Mouse (Mus musculus): ENCODE results near the gene Samd5.

The Samd5 gene

DNA sequence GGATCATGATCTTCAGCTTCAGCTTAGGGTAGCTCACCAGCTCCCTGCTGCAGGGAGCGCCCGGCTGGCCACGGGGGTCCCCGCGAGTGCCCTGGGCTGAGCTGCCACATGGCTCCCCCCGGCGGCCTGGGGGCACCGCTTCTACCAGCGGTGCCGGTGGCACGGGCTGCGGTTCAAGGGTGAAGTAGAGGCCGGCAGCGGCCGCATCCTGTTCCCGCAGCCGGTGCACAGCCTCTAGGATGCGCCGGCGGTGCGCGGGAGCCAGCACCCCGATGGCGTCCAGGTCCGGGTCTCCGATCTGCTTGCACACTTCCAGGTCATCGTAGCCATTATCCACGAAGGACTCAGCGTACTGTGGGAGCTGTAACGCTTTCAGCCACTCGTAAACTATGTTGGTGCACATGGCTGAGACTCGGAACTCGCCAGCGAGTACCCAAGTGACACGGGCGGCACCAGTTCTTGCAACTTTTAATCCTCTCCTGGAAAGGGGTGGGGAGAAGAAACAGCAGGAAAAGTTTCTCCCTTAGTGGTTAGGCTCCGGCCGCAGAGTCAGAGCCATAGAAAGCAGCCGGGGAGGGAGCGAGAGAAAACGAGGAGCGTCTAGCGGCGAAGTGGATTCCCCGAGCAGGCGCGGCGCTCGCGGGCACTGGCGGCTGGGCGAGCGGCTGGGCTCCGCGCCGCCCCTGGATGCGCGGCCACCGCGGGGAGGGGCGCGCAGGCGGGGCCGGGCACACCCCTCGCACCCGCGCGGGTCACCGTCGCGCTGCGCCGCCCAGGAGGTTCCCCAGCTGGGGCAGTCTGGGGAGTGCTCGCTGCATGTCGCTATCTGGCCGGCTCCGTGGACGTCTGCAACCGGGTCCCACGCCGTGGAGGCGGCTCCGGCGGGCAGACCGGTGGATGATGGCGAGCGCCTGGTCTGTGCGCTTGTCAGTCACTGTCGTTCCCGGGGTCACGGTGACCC lies at the start of gene Samd5:
Samd5 (minus strand) TSS at position 648 of the 961 bp plus-strand sequence.
- DNase-seq = peak; percentile 6

DNA sequence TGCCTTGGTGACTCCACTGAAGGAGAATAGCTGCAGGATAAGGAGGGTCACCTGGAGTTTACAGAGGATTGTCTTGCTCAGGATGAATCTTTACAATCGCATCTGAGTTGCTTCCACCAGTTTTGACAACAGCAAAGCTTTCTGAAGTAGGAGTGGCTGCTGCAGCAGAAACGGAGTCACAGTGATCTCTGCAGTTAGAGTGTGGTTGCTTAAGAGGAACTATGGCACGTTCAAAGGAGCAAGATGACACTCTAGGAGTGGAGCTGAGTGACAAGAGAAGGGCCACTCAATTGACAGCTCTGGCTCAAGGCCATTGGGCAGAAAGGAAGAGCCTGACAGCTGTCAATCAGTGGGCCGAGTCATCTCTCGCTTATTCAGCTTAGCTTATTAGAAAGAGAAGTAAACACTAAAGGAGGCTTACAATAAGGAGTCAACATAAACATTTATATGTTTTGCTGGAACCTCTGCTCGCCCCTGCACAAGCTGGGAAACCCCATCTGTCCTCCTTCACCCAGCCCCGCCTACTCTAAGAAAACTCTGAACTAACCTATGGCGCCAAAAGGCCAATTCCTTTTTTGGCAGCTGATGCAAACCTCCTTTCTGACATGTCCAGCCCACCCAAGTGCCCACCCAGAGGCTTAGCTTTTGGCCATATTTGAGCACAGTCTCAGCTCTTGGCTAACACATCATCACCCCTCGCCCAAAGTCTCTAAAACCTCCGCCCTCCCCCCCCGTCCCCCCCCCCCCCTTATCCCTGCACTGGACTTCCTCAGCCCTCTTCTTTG lies 47.7 kb upstream of the Samd5 start:
- DNase-seq = no peak

DNA sequence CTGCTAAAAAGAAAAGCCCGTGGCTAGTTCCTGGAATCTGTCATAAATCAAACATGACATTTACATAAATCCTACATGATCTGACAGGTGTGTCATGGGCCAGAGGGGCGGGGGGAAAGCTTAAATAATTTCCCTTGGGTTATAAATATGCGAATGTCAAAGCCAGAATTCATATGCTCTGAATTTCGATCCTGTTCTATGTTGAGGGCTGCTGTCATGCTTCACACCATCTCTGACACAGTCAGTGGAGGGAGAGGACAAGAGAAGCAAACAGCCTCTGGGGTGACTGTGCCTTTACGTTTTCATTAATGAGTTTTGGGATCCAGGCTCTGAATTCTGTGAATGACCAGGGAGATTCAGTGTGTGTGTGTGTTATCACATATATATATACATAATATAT lies 45.0 kb upstream of the Samd5 start:
- DNase-seq = no peak

DNA sequence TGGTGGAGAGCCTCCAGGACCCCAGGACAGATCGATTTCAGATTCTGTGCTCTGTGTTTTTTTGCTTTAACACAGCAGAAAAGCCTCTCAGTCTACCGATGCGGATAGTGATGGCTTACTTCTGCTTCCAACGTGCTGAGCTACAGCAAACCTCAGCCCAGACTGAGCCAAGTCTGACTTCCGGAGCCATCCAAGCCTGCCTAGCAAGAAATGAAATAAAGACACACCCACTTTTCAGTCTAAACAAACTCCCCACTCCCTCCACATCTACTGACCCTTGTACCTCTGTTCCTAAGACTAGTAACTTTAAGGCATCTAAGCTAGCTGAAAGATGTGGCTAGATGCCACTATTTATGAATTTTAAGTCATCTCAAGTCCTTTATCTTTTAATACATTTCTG lies 43.1 kb upstream of the Samd5 start:
- no peak for DNase-seq

DNA sequence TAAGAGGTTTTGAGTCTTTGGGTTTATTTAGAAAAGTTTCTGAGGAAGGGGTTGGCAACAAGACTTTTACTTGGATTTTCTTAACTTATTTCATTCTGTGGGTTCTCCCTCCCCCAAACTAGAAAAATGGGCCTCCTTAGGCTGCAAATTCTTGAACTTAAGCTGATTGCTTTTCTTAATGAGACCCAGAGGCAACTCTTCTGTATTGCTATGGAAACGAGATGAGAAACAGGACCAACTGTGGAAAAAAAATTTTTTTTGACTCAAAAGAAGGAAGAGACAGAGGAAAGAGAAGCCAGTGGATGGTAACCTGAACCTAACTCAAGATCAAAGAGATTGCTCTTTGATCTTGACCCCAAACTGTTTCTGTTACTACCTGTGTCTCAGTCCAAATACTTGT lies 29.9 kb upstream of the Samd5 start:
- DNase-seq = no peak

DNA sequence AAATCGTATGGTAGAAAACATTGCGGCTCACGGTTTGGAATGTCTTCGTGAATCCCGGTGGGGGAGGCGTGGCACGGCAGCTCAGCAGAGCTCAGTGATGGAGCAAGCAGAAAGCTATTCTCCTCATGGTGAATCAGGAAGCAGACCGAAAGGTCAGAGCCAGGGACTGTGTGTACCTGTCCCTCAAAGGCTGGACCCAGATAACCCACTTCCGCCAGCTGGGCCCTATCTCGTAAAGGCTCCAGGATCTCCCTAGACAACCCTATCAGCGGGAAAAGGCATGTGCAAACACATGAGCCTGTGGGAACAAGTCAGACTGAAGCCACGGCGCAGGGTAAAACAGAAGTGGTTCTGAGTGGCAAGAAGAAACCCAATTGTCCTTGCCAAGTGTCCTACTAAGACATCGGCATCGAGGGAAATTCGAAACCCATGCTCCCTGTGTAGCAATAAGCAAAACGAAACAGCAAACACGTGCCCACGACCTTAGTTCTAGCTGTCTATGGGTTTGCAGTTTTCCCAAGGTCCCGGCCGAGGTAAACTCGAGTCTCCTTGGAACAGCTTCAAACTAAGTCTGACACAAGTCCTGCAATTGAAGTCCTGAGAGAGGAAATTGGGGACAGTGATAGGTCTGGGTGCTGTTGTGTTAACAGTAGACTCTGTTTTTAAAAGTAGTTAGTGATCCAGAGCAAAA lies 24.2 kb upstream of the Samd5 start:
- DNase-seq = no peak

DNA sequence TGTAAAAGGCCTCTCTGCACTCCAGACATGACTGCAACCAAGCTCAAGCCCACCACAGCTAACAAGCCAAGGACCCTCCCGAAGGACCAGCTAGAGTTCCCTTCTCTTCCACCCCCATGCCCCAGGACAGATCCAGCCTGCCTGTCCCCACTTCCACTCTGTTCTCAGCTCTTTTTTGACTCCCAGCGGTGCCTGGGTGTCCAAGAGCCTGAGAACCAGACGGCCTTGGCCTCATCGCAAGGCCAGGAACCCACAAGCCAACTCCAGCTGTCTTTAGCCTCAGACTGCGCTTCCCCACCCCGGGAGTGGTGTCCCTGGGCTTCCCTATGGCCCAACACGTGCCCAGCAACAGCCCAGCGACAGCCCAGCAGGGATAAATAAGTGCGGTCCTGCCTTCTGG lies 23.1 kb upstream of the Samd5 start:
- DNase-seq = no peak

DNA sequence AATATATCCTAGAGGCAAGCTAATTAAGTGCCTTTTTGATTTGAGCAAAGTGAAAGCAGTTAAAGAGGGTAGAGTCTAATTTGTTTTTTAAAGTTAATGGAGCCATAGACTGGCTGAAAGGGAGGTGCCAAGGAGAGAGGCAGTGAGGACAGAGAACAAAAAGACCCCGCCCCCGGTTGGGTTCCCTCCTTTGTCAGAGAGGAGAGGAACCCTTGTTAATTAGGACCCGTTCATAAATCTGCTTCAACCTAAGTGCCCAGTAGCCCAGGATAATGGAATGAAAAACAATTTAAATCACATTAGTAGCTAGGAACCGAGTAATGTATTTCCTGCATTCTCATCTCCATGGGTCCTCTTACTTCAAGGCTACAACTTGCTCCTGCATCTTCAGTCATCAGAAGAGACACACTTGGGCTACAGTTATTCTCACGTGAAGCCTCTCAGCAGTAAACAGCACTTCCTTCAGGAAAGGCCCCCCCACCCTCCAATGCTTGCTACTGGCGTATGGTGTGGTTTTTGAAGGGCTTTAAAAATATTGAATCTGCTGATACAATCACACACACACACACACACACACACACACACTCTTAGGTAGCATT lies 21.6 kb upstream of the Samd5 start:
- DNase-seq = no peak

DNA sequence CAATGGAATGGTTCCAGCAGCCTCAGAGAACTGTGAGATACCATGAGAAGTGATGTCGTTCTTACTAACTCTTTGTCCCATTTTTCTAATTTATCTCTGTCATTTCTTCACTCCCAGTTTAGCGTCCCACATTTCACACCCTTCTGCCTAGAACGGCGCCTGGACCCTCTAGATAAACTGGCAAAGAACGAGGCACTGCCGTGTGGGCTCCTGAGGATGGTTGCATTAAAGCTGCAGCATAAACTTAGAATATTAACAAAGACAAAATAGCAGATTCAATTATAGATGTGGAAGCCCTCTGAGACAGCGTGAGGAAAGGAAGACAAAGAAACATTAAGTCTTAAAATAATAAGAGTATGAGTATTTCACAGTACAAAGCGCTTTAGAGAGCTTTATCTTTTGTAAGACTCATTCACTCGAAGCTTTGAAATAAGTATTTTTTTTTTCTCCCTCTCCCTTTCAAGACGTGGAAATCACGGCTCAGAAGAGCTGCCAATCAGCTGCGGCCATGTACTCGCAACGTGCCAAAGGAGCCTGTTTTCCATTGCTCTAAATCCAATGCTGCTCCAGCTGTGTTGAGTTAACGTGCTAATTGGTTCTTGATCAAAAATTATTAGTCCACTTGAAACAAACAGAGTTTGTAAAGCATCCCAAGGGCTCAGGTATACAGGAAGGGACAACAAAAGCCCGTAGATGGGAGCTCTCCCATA lies 19.1 kb upstream of the Samd5 start:
- DNase-seq = no peak

DNA sequence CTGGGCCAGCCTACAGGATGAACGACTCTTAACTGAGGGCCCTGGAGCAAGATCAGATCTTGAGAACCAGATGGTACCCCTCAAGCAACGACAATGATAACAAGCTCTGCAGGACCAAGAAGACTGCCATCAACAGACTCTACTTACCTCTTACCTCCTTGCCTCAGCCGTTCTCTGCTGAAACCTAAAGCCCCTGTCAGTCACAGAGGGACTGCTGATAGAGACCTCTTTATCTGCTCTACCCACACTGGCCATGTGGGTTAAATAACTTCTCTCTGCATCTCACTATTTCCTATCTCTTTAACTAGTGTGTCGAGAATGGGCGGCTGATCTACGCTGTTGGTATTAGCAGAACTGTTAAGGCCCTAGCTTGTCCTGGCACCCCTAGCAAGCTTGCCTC lies 5.9 kb upstream of the Samd5 start:
- DNase-seq = no peak

DNA sequence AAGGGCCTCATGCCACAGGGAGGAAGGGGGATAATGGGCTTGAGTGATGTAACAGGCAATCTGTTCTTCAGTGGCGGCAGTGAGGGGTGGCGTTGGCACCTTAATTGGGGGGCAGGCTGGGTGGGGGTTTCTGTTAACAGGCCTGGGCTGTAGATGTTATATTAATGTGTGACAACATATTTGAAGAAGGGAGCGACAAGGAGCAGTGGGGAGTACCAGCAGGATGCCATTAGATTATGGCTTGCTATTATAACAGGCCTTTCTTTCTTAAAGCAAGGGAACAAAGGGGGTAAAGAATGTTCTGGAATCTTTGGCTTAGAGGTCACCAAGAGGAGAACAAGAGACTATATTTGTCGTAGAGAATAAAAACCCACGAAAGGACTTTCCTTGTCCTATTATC lies 4.9 kb upstream of the Samd5 start:
- no peak for DNase-seq

DNA sequence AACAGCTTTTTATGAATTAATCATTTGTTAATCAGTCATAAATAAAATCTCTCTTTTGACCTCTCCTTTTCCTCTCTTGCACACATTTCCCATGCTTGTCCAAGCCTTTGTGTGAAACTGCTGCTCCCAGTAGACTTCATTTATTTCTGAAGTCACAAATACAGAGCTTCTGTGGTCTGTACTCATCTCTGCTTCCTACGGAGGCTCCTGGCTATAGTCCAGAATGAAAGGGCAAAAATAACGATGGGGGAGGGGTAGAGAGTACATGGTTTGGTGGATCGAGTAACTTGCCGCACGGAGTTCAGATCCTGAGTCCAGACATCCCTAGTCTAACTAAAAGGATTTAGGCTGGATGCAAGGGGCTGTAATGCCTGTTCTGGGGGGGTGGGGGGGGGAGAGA lies 3.1 kb upstream of the Samd5 start:
- no peak for DNase-seq

DNA sequence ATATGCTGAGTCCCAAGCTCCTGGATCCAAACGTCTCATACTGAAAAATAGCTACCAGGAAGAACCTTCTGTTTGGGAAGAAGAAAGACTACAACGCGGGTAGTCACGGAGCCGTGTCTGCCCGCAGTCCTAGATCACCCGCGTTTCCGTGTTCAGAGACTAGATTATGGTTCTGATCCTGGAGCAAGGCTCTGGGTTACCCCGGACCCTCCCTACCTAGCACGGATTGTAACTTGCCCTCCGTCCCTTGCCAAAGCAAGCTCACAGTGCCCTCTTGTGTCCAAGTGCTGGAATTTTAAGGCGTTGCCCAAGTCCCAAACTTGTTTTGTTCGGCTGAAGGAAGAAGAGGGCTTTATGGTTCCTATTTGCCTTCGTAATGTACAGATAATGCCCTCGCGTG lies 1.9 kb upstream of the Samd5 start:
- peak; percentile 42 for DNase-seq

DNA sequence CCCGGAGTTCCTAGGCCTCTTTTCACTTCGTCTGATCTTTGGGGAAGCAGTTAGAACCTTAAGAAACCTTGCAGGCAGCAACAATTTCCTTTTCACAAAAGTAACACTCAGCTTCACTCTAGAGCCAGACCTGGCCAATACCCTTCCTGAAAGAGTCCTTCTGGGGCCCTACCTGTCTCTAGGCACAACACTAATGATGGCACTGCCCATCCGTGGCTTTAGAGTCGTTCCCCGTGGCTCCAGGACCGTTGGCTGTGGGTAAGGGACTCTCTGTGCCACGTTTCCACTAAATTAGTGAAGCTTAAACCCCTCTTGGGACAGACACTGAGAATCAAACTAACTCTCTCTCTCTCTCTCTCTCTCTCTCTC lies 1.4 kb upstream of the Samd5 start:
- DNase-seq = no peak

DNA sequence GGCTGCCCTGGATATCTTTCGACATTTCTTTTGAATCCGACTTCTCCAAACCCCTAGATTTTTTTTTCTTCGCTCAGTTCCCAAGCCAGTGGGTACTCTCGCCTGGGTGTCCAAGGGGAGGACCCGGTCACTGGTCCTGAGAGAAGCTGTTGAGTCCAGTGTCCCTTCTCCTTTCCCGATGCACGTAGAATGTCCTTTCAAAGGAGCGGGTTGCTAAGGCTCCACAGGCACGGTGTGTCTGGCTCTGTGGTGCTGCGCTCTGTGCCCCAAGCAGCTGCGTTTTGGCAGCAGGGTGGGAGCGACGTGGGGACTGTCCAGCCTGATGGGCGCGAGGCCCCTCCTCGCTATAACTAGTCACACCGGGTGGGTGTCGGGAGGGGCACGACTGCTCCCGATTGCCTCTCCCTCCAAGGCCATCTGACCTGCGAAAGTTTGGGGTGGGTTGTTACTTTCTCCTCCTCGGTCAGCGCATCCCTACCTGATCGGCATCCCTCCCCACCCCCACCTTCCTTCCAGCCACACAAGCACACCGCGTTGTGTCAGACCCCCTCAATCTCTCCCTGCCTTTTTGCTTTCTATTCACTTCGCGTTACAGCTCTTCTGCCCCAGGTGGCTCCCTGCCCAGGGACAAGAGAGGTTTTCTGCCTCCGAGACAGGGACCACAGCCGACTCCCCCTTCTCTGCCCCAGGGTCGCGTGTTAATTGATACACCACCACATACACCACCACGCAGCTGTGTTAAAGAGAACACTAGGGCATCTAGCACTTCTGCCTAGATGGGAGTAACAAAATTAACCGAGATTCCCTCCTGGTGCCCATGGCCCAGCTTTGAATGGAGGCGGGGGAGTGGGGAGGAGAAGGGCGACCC lies 776 bp upstream of the Samd5 start:
- DNase-seq = no peak

DNA sequence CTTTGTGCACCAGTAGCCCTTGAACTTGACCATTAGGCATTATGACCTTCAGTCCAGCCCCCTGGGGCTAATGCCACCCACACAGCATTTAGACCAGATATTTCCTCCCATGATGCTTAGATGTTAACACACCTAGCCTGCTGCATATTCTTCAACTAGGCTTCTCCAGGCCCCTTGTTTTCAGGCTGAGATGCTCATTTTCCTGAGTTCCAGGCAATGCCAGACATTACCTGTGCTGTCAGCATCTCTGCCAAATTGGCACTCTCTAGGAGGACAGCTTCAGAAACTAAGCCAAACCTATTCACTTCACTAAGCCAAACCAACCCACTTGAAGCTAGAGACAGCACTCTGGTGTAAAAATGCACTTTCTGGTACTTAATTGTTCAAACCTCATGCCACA lies 1.7 kb downstream of the Samd5 start:
- DNase-seq = no peak

DNA sequence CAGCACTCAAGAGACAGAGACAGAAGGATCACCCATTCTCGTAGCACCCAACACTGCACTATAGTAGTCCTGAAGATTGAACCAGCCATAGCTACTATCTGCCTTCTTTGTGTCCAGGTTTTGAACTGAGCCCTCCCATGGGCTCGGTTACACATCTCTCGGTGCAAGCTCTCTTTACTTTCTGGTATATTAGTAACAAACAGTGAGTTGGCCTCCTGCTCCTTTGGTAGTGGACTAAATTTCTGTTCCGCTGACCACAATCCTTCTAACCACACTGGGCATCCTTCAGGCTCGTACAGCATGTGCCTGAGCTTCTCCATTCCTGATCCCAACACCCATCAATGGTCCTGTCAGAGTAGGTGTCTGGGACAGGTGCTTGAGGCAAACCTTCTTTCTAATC lies 2.3 kb downstream of the Samd5 start:
- DNase-seq = no peak

DNA sequence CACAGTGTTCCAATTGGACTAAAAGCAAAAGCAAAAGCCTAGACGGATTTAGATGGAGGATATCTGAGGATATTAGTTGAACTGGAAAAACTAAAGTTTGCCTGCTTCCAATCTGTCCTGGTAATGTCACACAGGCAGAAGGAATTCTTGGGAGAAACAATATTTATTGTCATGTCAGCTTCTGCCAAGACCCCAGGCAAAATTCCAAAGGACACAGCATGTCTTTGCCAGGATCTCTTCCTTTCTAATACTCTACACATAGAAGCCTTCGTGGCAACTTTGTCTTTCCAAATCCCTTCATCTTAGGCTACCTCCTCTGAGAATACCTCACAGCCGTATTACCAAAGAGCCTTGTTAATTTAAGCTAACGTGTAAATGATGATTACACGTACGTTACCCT lies 4.7 kb downstream of the Samd5 start:
- DNase-seq = no peak

DNA sequence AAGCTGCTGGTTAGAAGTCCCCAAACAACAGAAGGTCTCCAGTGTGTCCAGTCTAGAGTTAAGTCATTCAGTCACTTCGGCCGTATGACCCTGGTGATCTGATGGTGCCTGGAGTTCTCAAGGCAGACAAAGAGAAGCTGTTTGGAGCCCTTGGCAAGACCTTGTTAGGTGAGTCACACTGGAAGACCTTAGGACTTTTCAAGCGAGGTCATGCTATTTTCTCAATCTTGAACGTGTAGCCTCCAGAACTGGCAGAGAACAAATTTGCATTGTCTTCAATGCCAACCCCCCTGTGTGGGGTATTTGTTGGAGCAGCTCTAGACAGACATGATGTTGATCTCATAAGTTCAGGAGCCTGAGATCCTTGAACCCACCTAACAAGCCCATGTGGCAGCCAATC lies 6.2 kb downstream of the Samd5 start:
- DNase-seq = no peak

DNA sequence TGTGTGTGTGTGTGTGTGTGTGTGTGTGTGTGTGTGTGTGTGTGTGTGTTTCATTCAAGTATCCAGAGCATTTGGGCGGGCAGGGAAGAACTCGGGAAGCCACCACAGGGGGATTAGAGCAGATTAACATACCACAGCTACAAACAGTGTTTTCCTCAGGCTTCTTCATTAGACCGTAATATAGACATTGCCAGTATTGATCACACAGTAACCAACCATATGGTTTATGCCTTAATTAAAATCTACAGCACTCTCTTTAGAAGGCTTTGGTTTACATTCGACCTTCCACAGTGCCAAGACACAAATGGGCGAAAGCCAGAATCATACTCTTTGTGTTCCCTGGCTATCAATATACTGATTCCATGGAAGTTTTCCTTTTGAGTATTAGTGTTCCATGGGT lies 22.1 kb downstream of the Samd5 start:
- DNase-seq = no peak

DNA sequence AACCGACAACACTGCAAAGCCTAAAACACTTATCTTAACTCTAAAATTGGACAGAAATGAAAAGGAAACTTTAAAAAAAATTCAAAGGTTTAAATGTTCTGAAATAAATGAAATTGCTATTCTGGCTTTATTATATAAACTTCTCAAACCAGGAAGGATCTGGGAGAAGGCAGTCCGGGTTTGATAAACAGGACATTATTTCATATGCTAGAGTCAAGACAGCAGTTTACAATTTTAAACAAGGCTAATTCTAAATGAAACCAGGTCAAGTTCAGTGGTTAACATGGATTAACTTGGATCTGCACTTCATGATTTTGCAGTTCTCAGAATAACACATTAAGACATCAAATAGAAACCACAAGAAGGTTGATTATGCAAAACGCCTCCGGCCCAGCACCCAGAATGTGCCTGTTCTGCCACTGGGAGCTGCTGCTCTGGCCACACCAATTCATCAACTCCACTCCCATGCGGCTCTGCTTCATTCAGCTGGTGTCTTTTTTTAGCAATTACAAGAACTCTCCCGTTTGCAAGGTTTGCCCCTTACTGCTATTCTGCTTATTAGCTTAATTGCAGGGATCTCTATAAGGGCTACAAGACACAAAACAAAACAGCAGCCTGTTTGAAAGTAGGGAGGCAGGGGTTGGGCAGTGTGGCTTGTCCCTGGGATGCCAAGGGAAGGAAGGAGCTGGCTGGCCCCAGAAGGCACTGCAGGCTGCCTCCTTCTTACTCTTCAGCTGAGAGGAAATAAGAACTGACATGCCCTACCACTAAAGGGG lies 24.8 kb downstream of the Samd5 start:
- no peak for DNase-seq
